Mouse (Mus musculus) kidney, adult 11 months (tissue): ENCODE data around the gene Hoxa7.

ENCODE experiments used
- DNase-seq: peaks from one replicate; pipeline ENCODE4 v3.0.0; 2022

The Hoxa7 gene

DNA sequence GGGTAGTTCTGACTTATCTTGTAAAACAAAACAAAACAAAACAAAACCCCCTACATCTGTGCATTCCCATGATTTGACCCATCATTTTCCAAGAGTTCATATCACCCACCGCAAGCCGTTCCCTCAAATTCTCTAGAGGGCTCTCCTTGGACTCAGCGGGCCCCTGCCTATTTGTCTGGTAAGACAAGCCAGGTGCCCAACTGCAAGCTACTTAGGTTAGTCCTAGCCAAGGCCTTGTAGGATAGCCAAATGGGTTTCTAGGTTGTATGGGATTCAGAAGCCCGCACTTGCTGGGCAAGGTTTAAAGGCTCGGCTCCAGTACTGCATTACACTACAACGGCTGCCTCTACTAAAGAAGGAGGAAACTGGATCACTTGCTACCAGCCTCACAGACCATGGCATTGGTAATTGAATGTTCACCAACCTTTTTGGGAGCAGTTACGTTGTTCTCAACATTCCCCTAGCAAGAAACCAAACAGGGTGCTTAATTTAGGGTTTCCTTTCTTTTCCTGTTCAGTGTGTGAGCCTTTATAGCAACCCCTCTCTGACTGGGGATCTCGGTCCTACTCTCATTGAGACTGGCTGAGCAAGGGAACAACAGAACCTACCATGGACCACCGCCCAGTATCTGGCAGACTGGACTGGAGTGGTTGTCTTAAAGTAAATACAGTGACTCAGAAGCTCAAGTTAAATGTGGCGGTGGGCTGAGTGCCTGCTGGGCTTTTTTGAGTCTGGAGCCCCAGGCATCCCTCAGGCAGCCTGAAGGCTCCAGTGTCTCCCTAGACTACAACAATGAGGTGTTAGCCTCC lies 15.9 kb upstream of the Hoxa7 start:
- no peak for DNase-seq

- DNase-seq: no peak
Observed at GRCm38 (mm10) chr6:52236806-52237205, 15.2 kb upstream of the Hoxa7 start.

- DNase-seq: no peak
Observed at GRCm38 (mm10) chr6:52235866-52236265, 14.2 kb upstream of the Hoxa7 start.

- DNase-seq: no peak
Observed at GRCm38 (mm10) chr6:52235267-52235666, 13.6 kb upstream of the Hoxa7 start.

GRCm38 (mm10) chr6:52234428-52235140 lies 12.9 kb upstream of the Hoxa7 start:
- DNase-seq: peak; percentile 72

DNA sequence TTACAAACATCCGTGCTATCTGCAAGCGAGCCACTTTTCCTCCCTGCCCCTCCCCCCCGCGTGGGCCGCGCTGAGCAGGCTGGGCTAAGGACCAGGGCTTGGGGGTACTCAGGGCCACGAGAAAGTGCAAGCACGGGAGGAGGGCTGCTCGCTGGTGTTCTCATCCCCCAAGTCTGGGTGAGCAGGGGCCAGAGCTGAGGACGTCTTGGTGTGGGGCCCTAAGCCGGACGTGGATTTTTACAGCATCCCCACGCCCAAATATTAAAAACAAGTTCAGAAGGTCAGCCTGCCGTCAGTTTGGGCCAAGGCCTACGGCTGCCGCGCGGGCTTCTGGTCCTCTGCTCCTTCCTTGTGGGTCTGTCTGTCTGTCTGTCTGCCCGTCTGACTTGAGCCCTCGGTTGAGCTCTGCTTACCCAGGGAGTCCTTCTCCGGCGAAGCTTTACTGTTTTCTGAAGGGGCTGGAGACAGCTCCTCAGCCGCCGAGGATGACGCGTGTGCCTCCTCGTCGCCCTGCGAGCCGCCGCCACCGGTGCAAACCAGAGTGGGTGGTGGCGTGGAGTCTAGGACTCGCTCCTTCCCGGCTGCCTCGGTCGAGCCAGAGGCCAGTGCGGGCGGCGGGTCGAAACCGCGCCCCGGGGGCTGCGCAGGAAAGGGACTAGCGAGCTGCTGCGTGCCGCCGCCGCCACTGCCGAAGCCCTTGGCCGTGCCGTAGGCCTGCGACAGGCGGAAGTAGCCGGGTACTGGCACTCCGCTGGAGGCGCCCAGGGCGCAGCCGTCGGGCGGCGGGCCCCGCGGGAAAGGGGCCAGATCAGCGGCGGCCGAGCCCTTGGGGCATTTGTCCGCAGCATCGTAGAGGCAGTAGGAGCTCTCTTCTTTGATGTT lies 12.1 kb upstream of the Hoxa7 start:
- DNase-seq: peak; percentile 89

DNA sequence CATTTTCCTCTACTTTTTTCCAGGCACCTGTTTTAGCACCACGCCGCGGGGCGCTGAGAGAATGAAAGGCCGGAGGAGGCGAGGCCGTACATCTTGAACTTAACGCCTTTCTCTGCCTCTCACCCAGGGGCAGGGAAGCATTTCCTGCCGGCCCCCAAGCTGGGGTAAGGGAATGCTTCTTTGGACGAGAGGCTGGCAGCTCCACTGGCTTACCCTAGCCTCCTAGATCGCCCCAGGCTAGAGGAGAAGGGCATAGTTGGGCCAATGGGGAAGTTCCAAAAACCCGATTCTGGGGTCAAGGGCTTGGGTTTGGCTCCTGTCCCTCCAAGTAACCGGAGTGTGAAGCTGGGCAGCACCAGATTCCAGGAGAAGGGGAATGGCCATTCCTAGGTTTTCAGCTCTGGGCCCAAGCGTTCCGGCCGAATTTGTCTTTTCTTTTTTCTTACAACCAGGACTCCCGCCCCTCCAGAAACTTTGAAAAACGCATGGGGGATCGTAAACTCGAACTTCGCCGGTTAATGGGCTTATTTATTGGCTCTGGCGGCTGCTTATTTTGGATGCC lies 11.4 kb upstream of the Hoxa7 start:
- DNase-seq: no peak

GRCm38 (mm10) chr6:52232568-52232965 lies 10.9 kb upstream of the Hoxa7 start:
- peak; percentile 73 for DNase-seq

DNA sequence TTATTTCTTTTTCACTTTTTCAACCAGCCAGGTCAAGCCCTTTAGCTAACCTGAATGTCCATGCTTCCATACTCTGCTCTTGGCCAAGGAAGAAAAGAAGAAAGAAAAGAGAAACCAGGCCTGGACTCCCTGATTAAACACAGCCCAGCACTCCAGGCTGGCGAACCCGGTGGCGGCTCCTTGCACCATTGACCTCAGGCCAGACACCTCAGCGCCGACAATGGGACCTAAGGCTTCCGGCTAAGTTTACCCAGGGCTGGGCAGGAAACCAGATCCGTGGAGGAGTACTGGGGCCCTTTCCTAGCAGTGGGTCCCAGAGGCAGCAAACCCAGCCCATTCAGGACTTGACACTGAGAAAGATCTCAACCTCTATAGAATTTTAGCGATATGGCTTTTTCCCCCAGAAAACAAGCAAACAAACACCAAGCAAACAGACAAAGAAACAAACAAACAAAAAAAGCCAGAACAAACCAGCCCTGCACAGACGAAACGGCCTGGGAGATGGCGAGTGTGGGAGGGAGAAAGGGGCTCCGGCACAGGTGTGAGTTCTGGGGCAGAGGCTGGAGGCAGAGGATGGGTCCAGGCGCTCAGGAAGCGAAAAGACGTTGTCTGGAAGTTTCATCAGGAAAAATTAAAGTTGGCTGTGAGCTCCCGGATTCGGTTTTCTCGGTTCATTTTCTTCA lies 10.4 kb upstream of the Hoxa7 start:
- DNase-seq: peak; percentile 59

- peak; percentile 70 for DNase-seq
Observed at GRCm38 (mm10) chr6:52230516-52231165, 9.0 kb upstream of the Hoxa7 start, which contains the start of gene Hoxa9. Hoxa9 (minus strand) TSS chr6:52231089.

- peak; percentile 86 for DNase-seq
Observed at GRCm38 (mm10) chr6:52229558-52230416, 8.1 kb upstream of the Hoxa7 start.

GRCm38 (mm10) chr6:52228475-52229465 lies 7.1 kb upstream of the Hoxa7 start:
- peak; percentile 53 for DNase-seq

DNA sequence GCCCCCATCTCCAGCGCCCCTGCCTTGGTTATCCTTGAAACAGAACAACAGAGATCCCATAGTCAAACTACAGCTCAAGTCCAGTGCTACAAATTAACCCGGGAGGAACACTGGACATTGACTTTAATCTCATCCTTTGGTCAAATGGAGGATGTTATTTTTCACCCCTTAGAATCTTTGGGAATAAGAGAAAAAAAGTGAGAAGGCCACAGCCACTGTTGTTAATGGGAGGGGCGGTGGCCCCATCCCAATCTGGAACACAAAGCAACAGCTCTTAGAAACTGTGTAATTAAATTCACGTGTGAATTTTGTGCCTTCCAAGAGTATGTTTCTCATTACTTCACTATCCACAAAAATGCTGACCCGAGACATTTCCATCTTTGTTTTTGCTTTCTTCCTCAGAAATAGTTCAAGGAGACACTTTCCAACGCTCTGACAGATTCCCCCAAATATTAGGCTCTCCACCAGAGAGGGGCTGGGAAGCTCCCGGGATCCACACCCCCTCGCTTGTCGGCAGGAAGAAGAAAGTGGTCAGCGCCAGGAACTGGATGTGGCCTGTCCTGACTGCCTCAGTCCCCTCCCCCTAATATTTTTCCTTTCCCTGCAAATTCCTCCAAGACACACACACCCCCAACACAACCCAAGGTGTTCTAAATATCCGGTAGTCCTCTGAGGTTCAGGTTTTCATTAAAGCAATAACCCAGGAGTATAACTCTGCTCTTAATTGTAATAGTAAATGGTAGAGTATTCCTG lies 6.0 kb upstream of the Hoxa7 start:
- DNase-seq: peak; percentile 47

GRCm38 (mm10) chr6:52226569-52227257 lies 5.1 kb upstream of the Hoxa7 start:
- DNase-seq: peak; percentile 48

DNA sequence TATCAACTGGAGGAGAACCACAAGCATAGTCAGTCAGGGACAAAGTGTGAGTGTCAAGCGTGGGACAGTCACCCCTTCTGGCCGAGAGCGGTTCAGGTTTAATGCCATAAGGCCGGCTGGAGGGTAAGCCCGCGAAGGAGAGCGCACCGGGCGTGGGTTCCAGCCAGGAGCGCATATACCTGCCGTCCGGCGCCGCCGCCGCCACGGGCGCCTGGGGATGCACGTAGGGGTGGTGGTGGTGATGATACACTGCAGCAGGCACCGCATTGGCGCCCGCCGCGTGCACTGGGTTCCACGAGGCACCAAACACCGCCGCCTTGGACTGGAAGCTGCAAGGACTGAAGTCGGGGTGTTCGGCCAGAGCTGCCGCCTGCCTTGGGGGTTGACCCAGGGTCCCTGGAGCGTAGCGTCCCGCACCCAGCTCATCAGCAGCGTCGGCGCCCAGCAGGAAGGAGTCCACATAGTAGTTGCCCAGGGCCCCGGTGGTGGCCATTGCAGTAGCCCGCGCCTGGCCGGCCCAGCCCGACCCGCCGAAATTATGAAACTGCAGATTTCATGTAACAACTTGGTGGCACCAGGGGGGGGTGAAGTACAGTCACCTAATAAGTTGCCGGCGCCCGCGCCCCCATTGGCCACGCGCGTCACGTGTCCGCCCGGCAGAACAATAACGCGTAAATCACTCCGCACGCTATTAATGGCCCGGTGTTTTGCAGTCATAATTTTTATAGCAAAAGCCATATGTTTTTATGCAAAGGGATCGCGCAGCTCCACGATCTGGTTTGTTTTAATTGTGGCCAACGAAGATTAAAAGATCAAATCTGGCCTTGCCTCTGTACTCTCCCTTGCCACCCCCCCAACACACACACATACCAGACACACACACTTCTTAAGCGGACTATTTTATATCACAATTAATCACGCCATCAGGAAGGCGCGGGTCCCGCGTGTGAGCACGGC lies 4.2 kb upstream of the Hoxa7 start:
- DNase-seq: peak; percentile 91

DNA sequence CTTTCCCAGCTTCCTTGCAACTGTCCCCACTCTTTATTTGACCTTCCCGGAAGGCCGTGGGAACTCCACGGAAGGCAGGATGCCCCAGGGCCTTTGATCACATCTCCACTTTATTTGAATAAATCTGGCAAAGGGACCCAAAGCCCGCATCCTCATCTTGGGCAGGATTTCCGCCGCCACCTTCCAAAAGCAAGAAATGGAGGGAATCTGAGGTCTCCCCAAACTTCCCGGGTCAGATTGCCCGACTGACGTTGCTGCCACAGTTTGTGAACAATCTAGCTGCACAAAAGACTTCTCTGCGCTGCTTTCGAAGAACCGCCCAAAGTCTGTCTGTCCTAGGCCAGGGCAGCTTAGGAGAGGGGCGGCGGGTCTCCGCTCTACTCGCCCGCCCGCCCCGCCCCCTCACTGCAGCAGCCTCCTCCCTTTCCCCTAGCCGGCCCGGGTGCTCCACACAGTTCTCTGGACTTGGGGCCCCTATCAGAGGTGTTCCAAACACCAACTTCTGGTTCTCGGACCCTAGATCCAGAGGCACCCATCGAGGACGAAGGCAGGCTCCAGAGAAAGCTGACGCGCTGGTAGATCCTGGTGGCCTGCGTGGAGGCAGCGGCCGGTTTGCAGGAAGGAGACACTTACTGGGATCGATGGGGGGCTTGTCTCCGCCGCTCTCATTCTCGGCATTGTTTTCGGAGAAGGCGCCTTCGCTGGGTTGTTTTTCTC lies 3.4 kb upstream of the Hoxa7 start:
- DNase-seq: peak; percentile 38
